Mouse (Mus musculus) CH12.LX (cell line): ENCODE measurements at regions not wholly inside any gene's neighbourhood (a gene's known extent, or its start where the extent isn't known, plus 50 kb on each side); places are given as distances from the start of the nearest gene placed in this dataset.

Experiments
- CTCF ChIP-seq, 2 experiments: IDR thresholded peaks in 1 of 2; conservative IDR thresholded peaks in 1 of 2; 2 replicates each; pipeline ENCODE4 v1.5.1; 2011 to 2012; ENCODE audit warnings: low read depth in 2 of 2, low read length in 2 of 2, improper control_type of control experiment in 1 of 2, inconsistent platforms in 1 of 2, mild to moderate bottlenecking in 1 of 2, moderate library complexity in 1 of 2
- GABPA ChIP-seq: IDR thresholded peaks from 2 replicates; pipeline ENCODE4 v1.6.1; 2012; ENCODE audit warnings: low read depth, low read length, improper control_type of control experiment, inconsistent platforms; ENCODE audit not compliant: insufficient replicate concordance
- NRF1 ChIP-seq: IDR thresholded peaks from 2 replicates; pipeline ENCODE4 v1.6.1; 2014; ENCODE audit warnings: low read depth, mild to moderate bottlenecking, inconsistent platforms, low read length, improper control_type of control experiment, moderate library complexity
- POLR2A ChIP-seq: IDR thresholded peaks from 2 replicates; pipeline ENCODE4 v1.6.1; 2011; ENCODE audit warnings: low read depth, mild to moderate bottlenecking, improper control_type of control experiment, low read length
- ZNF384 ChIP-seq: IDR thresholded peaks from 2 replicates; pipeline ENCODE4 v1.6.1; 2012; ENCODE audit warnings: low read depth, low read length, improper control_type of control experiment, inconsistent platforms

- TF ChIP-seq GABPA = no peak
- no peak for TF ChIP-seq POLR2A
- TF ChIP-seq CTCF (conservative IDR thresholded peaks at IDR 0.05 in 1 of 2, IDR thresholded peaks at IDR 0.05 in 1 of 2; ENCODE audit: low read depth in 2 of 2, low read length in 2 of 2) = no peak
- TF ChIP-seq ZNF384 = no peak
- TF ChIP-seq NRF1 = no peak
These were observed 555.4 kb upstream of the Slc39a10 start for GRCm38 (mm10) chr1:47448070-47448469.
